Mouse (Mus musculus) midbrain, embryonic 14.5 days (tissue): ENCODE measurements around the gene C2cd6. TPM values are rescaled to one million over a fixed set of nuclear protein-coding genes. Genes with fewer than 3 reads are reported as not detected.

Experiments used
- ATAC-seq: fragments of 200-750 bp; cut with Nextera tagmentation; 2 replicates; pipeline ENCODE4 v1.8.0; 2017; ENCODE audit warnings: moderate number of reproducible peaks, moderate library complexity; ENCODE audit not compliant: low FRiP score, low TSS enrichment
- DNase-seq: peaks from one replicate; pipeline ENCODE4 v3.0.0-alpha.2; 2015
- H3K27ac ChIP-seq: fragments of 300-500 bp; sonication (generic); replicated peaks from 2 replicates; pipeline ENCODE4 v1.5.1; 2014; ENCODE audit warnings: mild to moderate bottlenecking, low read depth, low read length, moderate library complexity
- H3K27me3 ChIP-seq: fragments of 300-500 bp; sonication (generic); 2 replicates; pipeline ENCODE4 v1.6.1; 2014; ENCODE audit warnings: low read length, control low read depth, mixed read lengths; ENCODE audit not compliant: control insufficient read depth, insufficient read depth
- H3K36me3 ChIP-seq: fragments of 300-500 bp; sonication (generic); 2 replicates; pipeline ENCODE4 v1.6.1; 2014; ENCODE audit warnings: low read length, control low read depth; ENCODE audit not compliant: control insufficient read depth, insufficient read depth
- H3K4me1 ChIP-seq: fragments of 300-500 bp; sonication (generic); 2 replicates; pipeline ENCODE4 v1.6.1; 2014; ENCODE audit warnings: mild to moderate bottlenecking, antibody characterized with exemption, low read length, control low read depth; ENCODE audit not compliant: control insufficient read depth, insufficient read depth
- H3K4me2 ChIP-seq: fragments of 300-500 bp; sonication (generic); 2 replicates; pipeline ENCODE4 v1.6.1; 2014; ENCODE audit warnings: mild to moderate bottlenecking, low read length, moderate library complexity
- H3K4me3 ChIP-seq: fragments of 300-500 bp; sonication (generic); replicated peaks from 2 replicates; pipeline ENCODE4 v1.5.1; 2014; ENCODE audit warnings: low read depth, low read length
- H3K9ac ChIP-seq: fragments of 300-500 bp; sonication (generic); replicated peaks from 2 replicates; pipeline ENCODE4 v1.6.1; 2014; ENCODE audit warnings: mild to moderate bottlenecking, low read length, moderate library complexity
- H3K9me3 ChIP-seq: fragments of 300-500 bp; sonication (generic); 2 replicates; pipeline ENCODE4 v1.6.1; 2016; ENCODE audit warnings: low read length, control low read depth, mixed read lengths; ENCODE audit not compliant: control insufficient read depth
- WGBS: fragments of 180-500 bp; shearing (Covaris S2); extraction: QIAGEN DNeasy Blood & Tissue Kit; methylation state at CpG from one replicate; pipeline ENCODE4 v1.1.7; 2014; 5-methylcytosine and 5-hydroxymethylcytosine counted together
- polyA plus RNA-seq: library from polyadenylated mRNA; unstranded; fragments of >200 nt; fragmentation: Nextera tagmentation; extraction: Ambion mirVana; gene quantifications from 2 replicates; pipeline ENCODE4 v1.2.1, GENCODE M21; 2014

Gene C2cd6
- polyA plus RNA-seq: 4.1 TPM in 1 of 2 replicates, not detected in the other

GRCm38 (mm10) chr1:59094705-59095104, at the start of gene C2cd6:
TSS of gene C2cd6 (minus strand) at chr1:59094900.
- H3K9me3 ChIP-seq: no peaks in the 10 kb centered on the region
- H3K36me3 ChIP-seq: peaks cover 11% of the 10 kb centered on the region
- no peak within 1 kb of the TSS for H3K4me3 ChIP-seq
- DNase-seq (no peak), ATAC-seq (no peak)
- H3K27me3 ChIP-seq: no peaks in the 10 kb centered on the region
- H3K9ac ChIP-seq: no peak within 1 kb of the TSS
- no peak within 1 kb of the TSS for H3K27ac ChIP-seq
- WGBS: 94% methylated on average over 19 of the region's 19 CpGs
- H3K4me1 ChIP-seq: no peaks in the 10 kb centered on the region
- no peak within 1 kb of the TSS for H3K4me2 ChIP-seq

DNA sequence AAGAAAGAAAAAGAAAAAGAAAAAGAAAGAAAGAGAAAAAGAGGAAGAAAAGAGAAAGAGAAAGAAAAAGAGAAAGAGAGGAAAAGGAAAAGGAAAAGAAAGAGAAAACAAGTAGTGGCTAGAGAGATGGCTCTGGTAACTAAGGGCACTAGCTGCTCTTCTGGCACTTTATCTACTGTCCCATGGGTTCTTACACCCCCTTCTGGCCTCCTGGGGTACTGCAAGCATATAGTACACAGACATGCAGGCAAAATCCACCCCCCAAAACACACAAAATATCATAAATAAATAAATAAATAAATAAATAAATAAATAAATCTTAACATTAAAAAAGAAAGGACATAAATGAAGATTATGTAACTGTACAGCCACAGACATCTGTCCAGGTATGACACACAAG, 48.1 kb upstream of the C2cd6 start:
- Histone ChIP-seq H3K9me3 (no peaks in the 10 kb centered on the region), H3K27me3 (no peaks in the 10 kb centered on the region), H3K4me1 (no peaks in the 10 kb centered on the region), H3K27ac (no peak overlapping the region), H3K4me3 (no peak overlapping the region), H3K9ac (no peak overlapping the region), H3K4me2 (no peak overlapping the region), H3K36me3 (no peaks in the 10 kb centered on the region)
- ATAC-seq (no peak), DNase-seq (peak; percentile 69)

DNA sequence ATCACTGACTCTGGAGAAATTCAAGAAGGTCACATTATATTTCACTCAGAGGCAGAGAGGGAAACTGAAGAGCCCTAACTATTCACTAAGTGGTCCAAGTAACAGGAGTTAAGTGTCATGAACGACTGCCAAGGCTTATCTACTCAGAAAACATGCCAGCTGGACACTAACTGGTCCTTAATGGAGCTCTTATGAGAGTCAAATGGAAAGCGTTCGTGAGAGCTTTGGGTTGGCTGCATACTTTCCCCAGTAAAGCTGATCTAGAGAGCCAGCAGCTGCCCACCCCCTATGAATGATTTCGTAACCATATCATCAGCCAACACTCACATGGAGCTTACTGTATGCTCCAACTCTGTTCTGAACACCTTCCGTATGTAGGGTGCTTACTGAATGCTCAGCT, 39.7 kb upstream of the C2cd6 start:
- no peak for DNase-seq
- Histone ChIP-seq H3K36me3 (no peaks in the 10 kb centered on the region), H3K9ac (no peak overlapping the region), H3K9me3 (no peaks in the 10 kb centered on the region), H3K27ac (no peak overlapping the region), H3K4me2 (no peak overlapping the region), H3K27me3 (no peaks in the 10 kb centered on the region), H3K4me1 (no peaks in the 10 kb centered on the region), H3K4me3 (no peak overlapping the region)
- ATAC-seq: no peak
- 79% methylated on average over 5 of the region's 5 CpGs for WGBS

GRCm38 (mm10) chr1:59128879-59129278, 34.2 kb upstream of the C2cd6 start:
- no peak for ATAC-seq

DNA sequence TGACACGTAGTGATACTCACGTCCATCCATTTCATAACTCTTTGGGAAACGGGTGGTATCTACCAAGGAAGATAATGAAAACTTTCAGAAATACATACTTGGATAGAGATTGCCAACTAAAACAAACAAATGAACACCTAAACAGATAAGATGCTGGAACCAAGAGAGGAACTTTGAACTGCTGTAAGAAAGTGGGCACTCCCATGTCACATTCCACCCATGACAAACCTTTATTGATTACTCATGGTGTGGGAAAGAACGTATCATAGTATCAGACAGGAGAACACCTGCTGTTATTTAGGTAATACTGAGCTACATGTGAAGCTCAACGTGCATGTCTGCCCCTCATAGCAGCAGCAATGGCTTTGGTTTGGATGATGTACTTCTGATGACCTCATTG, 30.9 kb upstream of the C2cd6 start:
- no peak overlapping the region for H3K4me3 ChIP-seq
- no peak for DNase-seq
- no peaks in the 10 kb centered on the region for H3K36me3 ChIP-seq
- no peak for ATAC-seq
- H3K4me2 ChIP-seq: no peak overlapping the region
- WGBS: 80% methylated on average over 5 of the region's 5 CpGs
- no peaks in the 10 kb centered on the region for H3K4me1 ChIP-seq
- H3K27me3 ChIP-seq: no peaks in the 10 kb centered on the region
- H3K9me3 ChIP-seq: no peaks in the 10 kb centered on the region
- H3K9ac ChIP-seq: no peak overlapping the region
- no peak overlapping the region for H3K27ac ChIP-seq

More at GRCm38 (mm10) chr1:59128879-59129278, 34.2 kb upstream of the C2cd6 start:
- WGBS: 81% methylated on average over 7 of the region's 7 CpGs
- H3K4me1 ChIP-seq: no peaks in the 10 kb centered on the region
- no peak overlapping the region for H3K9ac ChIP-seq
- H3K27me3 ChIP-seq: no peaks in the 10 kb centered on the region
- no peaks in the 10 kb centered on the region for H3K36me3 ChIP-seq
- H3K27ac ChIP-seq: no peak overlapping the region
- no peak overlapping the region for H3K4me2 ChIP-seq
- H3K9me3 ChIP-seq: no peaks in the 10 kb centered on the region
- H3K4me3 ChIP-seq: no peak overlapping the region
- DNase-seq: no peak

- Histone ChIP-seq H3K27ac (peak within 1 kb of the TSS; percentile 96), H3K4me2 (peak within 1 kb of the TSS; percentile 79), H3K27me3 (no peaks in the 10 kb centered on the region), H3K9me3 (no peaks in the 10 kb centered on the region), H3K4me1 (0 out of 2 replicates have a peak, but pooled peaks cover 7% of the 10 kb centered on the region), H3K9ac (peak within 1 kb of the TSS; percentile 95), H3K36me3 (peaks cover 17% of the 10 kb centered on the region), H3K4me3 (peak within 1 kb of the TSS; percentile 75)
- peak; percentile 98 for ATAC-seq
- peak; percentile 96 for DNase-seq
- WGBS: under 1% methylated on average over 74 of the region's 74 CpGs
Measured at GRCm38 (mm10) chr1:59119720-59120457, 25.2 kb upstream of the C2cd6 start, which contains the start of gene Tmem237. TSS of gene Tmem237 (minus strand) at chr1:59120408.

- H3K4me1 ChIP-seq: no peaks in the 10 kb centered on the region
- no peak for DNase-seq
- WGBS: 88% methylated on average over 8 of the region's 8 CpGs
Measured at GRCm38 (mm10) chr1:59110524-59110923, 15.8 kb upstream of the C2cd6 start.

GRCm38 (mm10) chr1:59102071-59102470, 7.4 kb upstream of the C2cd6 start:
- Histone ChIP-seq H3K4me3 (no peak overlapping the region), H3K9ac (no peak overlapping the region), H3K4me2 (no peak overlapping the region), H3K27me3 (no peaks in the 10 kb centered on the region), H3K27ac (no peak overlapping the region), H3K4me1 (no peaks in the 10 kb centered on the region), H3K36me3 (peaks cover 53% of the 10 kb centered on the region), H3K9me3 (no peaks in the 10 kb centered on the region)
- DNase-seq: no peak
- WGBS: 94% methylated on average over 6 of the region's 6 CpGs
- no peak for ATAC-seq

More at GRCm38 (mm10) chr1:59110524-59110923, 15.8 kb upstream of the C2cd6 start:
- Histone ChIP-seq H3K4me3 (no peak overlapping the region), H3K9ac (no peak overlapping the region), H3K36me3 (peaks cover 82% of the 10 kb centered on the region), H3K4me2 (no peak overlapping the region), H3K9me3 (no peaks in the 10 kb centered on the region), H3K27ac (no peak overlapping the region), H3K27me3 (no peaks in the 10 kb centered on the region)
- no peak for ATAC-seq

DNA sequence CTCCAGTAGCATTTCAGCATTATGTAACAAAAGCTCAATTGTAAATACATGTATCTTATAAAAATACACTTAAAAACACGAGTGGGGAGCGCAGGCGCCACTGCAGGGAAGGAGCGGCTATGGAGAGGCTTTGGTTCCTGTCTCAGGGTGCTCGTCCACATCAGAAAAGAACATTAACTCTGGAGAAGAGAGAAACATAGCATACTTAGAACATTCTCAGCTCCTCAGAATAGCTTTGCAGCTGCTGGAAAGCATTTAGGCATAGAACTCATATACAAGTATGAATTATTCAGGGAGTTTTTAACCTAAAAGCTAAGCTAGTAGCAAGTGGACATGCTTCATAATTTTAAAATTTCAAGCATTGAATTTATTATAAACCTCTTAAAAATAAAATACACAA, 6.3 kb upstream of the C2cd6 start:
- H3K4me3 ChIP-seq: no peak overlapping the region
- no peaks in the 10 kb centered on the region for H3K9me3 ChIP-seq
- 93% methylated on average over 5 of the region's 5 CpGs for WGBS
- no peaks in the 10 kb centered on the region for H3K27me3 ChIP-seq
- H3K9ac ChIP-seq: no peak overlapping the region
- H3K27ac ChIP-seq: no peak overlapping the region
- ATAC-seq: no peak
- H3K4me2 ChIP-seq: no peak overlapping the region
- H3K4me1 ChIP-seq: no peaks in the 10 kb centered on the region
- DNase-seq: no peak
- H3K36me3 ChIP-seq: peaks cover 42% of the 10 kb centered on the region
